Mouse (Mus musculus): ENCODE measurements around the gene Mbtps1. TPM values are rescaled to one million over a fixed set of nuclear protein-coding genes. Genes with fewer than 3 reads are reported as not detected.

Gene Mbtps1
- polyA plus RNA-seq (2017; shearing (Covaris generic)) = 85.7 TPM

DNA sequence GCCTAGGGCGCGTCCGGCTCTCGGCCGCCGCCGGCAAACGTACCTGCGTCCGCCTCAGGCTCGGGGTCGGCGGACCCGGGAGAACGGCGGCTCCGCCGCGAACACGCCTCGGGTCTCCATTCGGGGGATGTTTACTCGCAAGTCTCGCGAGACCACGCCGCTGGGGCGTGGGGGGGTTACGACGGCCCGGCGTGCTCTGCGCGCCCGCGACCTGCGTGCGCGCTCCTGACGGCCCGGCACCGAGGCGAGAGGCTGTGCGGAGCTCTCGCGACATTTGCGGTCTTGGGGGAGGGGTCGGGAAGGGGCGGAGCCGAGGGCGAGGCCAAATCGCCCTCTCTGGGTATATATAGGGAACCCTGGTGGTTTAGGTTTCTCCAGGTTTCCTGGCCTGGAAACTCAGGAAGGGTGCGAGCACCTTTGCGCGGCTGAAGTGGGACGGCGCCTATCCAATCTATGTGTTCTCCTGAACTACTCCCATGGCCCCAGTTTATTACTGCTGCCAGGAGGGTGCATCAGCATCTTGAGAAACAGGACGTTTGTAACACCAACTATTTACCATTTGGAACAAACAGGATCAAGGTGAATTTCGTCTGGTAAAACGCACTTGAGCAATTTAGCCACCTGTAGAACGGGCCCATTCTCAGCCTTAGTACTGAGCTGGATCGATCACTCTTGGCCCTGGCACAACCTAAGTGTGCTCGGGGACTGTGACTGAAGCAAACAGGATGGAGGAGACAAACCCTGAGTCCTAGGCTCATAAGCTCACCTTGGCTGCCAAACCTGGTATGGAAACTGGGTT is at the start of gene Mbtps1:
Gene Mbtps1 (minus strand): TSS at position 133 of the 799 bp plus-strand sequence.

GRCm38 (mm10) chr8:119604996-119605395 is 46.5 kb upstream of the Mbtps1 start, which contains the start of gene Taf1c:
Gene Taf1c, minus strand, starts transcription at chr8:119605222.

DNA sequence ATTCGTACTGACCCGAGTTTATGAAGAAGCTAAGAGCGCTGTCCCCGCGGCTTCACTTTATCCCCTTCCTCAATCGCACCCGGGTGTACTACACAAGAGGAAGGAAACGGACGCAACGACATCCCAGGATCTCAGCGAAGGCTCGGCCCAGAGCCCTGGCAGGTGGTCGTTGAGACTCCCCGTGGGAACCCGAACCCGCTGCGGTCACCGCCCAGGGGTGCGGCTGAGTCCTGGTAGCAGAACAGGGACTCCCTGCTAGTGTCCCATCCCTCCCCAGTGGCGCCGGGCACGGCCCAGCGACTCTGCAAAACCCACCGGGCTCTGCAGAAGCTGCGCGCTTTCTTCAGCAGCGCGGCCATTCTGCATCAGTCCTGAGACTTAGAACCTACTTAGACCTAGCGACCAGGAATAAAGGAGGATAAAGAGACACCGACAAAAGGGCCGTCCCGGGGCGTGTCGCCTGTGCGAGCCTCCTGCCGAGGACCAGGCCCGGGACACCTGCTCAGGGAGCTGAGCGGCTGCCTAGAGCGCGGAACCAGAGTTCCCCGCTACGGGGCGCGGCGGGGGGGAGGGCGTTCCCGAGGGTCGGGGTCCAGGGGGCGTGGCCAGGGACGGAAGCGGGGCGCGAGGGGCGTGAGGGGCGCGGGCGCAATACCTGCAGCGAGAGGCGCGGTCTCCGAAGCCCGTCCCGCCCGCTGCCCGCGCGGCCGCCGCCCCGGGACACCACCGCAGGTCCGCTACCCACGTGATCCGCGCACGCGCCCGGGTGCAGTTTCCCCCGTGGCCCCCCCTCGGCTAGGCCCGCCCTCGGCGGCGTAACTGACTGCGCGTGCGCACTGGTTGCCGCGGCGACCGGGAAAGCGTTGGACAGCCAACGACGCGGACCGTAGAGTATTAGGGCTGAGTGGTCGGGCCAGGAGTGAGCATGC is 16.2 kb upstream of the Mbtps1 start, which contains the start of the genes Hsdl1 and Dnaaf1:
Gene Hsdl1 (minus strand): TSS at position 747 of the 929 bp plus-strand sequence.
Gene Dnaaf1 (plus strand): TSS at position 799 of the 929 bp plus-strand sequence.

GRCm38 (mm10) chr8:119501598-119501997 is 56.9 kb downstream of the Mbtps1 start, which contains the start of gene Slc38a8:
Gene Slc38a8, minus strand, starts transcription at chr8:119501698.

Other genes with a start within 250 kb of the Mbtps1 start
- 183 TPM for gene Hsbp1, start 214.2 kb downstream of the Mbtps1 start, polyA plus RNA-seq (2017; shearing (Covaris generic))
- 32.5 TPM for gene Mlycd, start 163.9 kb downstream of the Mbtps1 start, polyA plus RNA-seq (2017; shearing (Covaris generic))
- 35.2 TPM for gene Osgin1, start 124.6 kb downstream of the Mbtps1 start, polyA plus RNA-seq (2017; shearing (Covaris generic))
- not detected for gene Necab2, start 112.0 kb downstream of the Mbtps1 start, polyA plus RNA-seq (2017; shearing (Covaris generic))
- gene Slc38a8, start 57.0 kb downstream of the Mbtps1 start, polyA plus RNA-seq (2017; shearing (Covaris generic)) = not detected
- gene Hsdl1, start 16.4 kb upstream of the Mbtps1 start, polyA plus RNA-seq (2017; shearing (Covaris generic)) = 141 TPM
- gene Dnaaf1, start 16.5 kb upstream of the Mbtps1 start, polyA plus RNA-seq (2017; shearing (Covaris generic)) = not detected
- gene Taf1c, start 46.5 kb upstream of the Mbtps1 start, polyA plus RNA-seq (2017; shearing (Covaris generic)) = 31.5 TPM
- gene Adad2, start 54.0 kb upstream of the Mbtps1 start, polyA plus RNA-seq (2017; shearing (Covaris generic)) = not detected
- gene Kcng4, start 76.9 kb upstream of the Mbtps1 start, polyA plus RNA-seq (2017; shearing (Covaris generic)) = not detected
- not detected for gene Wfdc1, start 107.6 kb upstream of the Mbtps1 start, polyA plus RNA-seq (2017; shearing (Covaris generic))
- not detected for gene Atp2c2, start 141.3 kb upstream of the Mbtps1 start, polyA plus RNA-seq (2017; shearing (Covaris generic))
- 11.0 TPM for gene Tldc1, start 219.7 kb upstream of the Mbtps1 start, polyA plus RNA-seq (2017; shearing (Covaris generic))

Data from CD4-positive, CD25-positive, alpha-beta regulatory T cell (primary cell).